Mouse (Mus musculus) retina, postnatal 7 days (tissue): ENCODE measurements around the gene Fxyd7.

Experiments
- DNase-seq: peaks from one replicate; pipeline ENCODE4 v3.0.0-alpha.2; 2012; ENCODE audit warnings: low read depth, low spot score

Fxyd7 gene

DNA sequence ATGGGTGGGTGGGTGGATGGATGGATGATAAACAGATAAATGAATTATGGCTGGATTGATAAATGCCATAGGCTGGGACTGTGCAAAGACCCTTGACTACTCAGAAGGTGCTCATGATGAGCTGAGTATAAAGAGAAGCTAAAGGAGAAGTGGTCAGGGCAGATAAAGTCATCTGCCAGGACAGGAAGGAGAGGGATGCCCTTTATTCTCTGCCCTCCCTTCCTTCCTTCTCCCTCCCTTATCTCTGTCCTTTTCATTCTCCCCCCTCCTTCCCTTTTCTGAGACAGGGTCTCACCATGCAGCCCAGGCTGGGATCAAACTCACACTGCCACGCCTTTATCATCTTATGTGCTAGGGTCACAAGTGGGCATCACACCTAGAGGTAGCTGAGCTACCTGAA, 43.5 kb downstream of the Fxyd7 start:
- no peak for DNase-seq

DNA sequence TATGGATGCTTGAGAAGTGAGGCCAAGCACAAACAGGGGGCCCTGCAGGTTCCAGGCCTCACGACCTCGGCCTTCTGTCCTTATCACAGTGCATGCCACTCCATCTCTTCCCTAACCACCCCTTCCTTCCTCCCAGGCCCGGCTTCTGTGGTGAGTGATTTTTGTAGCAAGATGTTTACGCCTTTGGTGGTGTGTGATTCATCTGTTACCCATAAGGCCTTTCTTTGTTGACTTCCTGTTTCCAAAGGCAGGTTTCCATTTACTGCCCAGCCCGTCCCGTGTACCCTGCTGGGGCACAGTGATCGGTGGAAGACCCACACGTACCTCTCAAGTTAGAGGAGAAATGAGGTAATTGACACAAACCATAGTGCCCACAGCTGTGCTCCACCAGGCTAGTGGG, 48.6 kb downstream of the Fxyd7 start:
- no peak for DNase-seq

GRCm38 (mm10) chr7:31000505-31001020, 50.7 kb downstream of the Fxyd7 start:
- peak; percentile 37 for DNase-seq

DNA sequence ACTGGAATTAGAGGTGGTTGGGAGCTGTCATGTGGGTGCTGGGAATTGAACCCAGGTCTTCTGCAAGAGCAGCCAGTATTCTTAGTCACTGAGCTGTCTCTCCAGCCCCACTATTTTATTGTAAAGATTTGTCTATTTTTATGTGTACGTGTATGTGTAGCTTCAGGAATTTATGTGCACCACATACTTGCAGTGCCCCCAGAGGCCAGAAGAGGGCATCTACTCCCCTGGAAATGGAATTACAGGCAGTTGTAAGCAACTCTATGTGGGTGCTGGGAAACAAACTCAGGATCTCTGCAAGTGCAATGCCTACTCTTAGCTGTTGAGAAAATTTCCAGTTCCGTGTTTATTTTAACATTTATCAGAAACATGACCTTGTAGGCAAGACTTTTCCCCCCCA, 54.8 kb downstream of the Fxyd7 start:
- no peak for DNase-seq

DNA sequence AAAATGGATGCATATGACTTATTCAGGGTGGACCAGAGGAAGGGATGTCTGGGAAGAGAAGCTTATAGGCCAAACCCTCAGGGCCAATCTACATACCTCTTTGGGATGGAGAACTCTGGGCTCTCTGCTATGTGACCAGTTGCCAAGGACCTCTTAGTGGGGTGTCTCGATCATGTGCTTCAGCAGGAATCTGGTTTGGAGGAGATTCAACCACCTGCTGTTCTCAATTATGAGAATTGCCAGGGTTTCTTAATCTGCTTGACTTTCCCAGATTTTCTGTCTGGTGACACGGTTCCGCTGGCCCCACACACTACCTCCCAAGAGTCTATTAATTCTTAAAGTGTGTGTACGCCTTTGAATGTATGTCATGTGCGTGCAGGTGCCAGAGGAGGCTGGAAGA, 57.3 kb downstream of the Fxyd7 start:
- DNase-seq: no peak
